Mouse (Mus musculus): Measurements from ENCODE around the gene Adra1d.

DNA sequence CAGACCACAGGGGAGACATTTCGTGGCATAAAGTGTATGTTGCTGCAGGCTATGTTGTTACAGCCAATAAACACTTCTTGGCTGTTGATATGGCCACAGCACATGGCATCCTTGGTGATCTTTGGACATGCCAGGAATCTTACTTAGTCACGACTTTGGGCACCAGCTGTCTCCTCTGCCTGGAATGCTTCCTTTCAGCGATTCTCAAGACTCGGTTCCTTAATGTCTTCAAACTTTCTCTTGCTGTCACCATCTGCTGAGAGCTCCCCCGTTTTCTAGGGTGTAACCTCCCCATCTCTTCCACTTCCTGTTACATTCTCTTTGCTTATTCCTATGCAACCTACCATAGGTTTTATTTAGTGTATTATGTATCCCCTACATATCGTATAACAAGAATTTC, 22.3 kb downstream of the Adra1d start:
- TF ChIP-seq ELF1 (IDR thresholded peaks at IDR 0.05; ENCODE audit: low read depth, low read length): no peak
- TF ChIP-seq IRF4 (IDR thresholded peaks at IDR 0.05; ENCODE audit: low read depth, low read length): no peak
- no peak for TF ChIP-seq CTCF (conservative IDR thresholded peaks at IDR 0.05 in 1 of 2, IDR thresholded peaks at IDR 0.05 in 1 of 2; ENCODE audit: low read depth in 2 of 2, low read length in 2 of 2)
